Mouse (Mus musculus) layer of hippocampus, adult 8-10 months (tissue): ENCODE results near the gene Nrarp. TPM values are rescaled to one million over a fixed set of nuclear protein-coding genes. Genes with fewer than 3 reads are reported as not detected.

Source experiments
- DNase-seq, 2 experiments: peaks; one replicate each; pipeline ENCODE4 v3.0.0; 2022; ENCODE audit warnings: low spot score in 2 of 2
- total RNA-seq, 4 experiments: library from RNA; stranded (reverse); gene quantifications; 2 replicates each; pipeline ENCODE4 v1.2.4; 2022

Gene Nrarp
- total RNA-seq, 4 experiments from 2014 or later, result 16.9 to 20.4 (median 19.5) TPM

- no peak for DNase-seq
These were observed 5.5 kb upstream of the Nrarp start for GRCm38 (mm10) chr2:25174866-25175689.

GRCm38 (mm10) chr2:25175690-25176078 lies 4.9 kb upstream of the Nrarp start:
- DNase-seq, result peak in 1 of 2 experiments; percentile 5

- DNase-seq, result peak in 1 of 2 experiments; percentile 10
These were observed 4.0 kb upstream of the Nrarp start for GRCm38 (mm10) chr2:25176573-25176972.

- peak in 1 of 2 experiments; percentile 5 for DNase-seq
These were observed 3.5 kb upstream of the Nrarp start for GRCm38 (mm10) chr2:25177076-25177475.

- peak; percentile 35 to 39 for DNase-seq
These were observed 2.9 kb upstream of the Nrarp start for GRCm38 (mm10) chr2:25177685-25178084.

GRCm38 (mm10) chr2:25178285-25178972 lies 2.1 kb upstream of the Nrarp start:
- DNase-seq, result peak; percentile 52 to 54

GRCm38 (mm10) chr2:25179566-25180217 lies 866 bp upstream of the Nrarp start:
- DNase-seq, result peak in 1 of 2 experiments; percentile 6

- DNase-seq, result peak in 1 of 2 experiments; percentile 17
These were observed 674 bp downstream of the Nrarp start for GRCm38 (mm10) chr2:25180973-25181890.

- DNase-seq, result no peak
These were observed 1.4 kb downstream of the Nrarp start for GRCm38 (mm10) chr2:25181891-25182397.

GRCm38 (mm10) chr2:25182664-25183063 lies 2.1 kb downstream of the Nrarp start:
- no peak for DNase-seq

GRCm38 (mm10) chr2:25183336-25183735 lies 2.8 kb downstream of the Nrarp start:
- no peak for DNase-seq

GRCm38 (mm10) chr2:25184496-25184895 lies 3.9 kb downstream of the Nrarp start:
- DNase-seq, result no peak

- DNase-seq, result no peak
These were observed 5.3 kb downstream of the Nrarp start for GRCm38 (mm10) chr2:25185625-25186574.

- no peak for DNase-seq
These were observed 6.0 kb downstream of the Nrarp start for GRCm38 (mm10) chr2:25186575-25186930.

GRCm38 (mm10) chr2:25187841-25188240 lies 7.3 kb downstream of the Nrarp start:
- DNase-seq, result no peak

GRCm38 (mm10) chr2:25193330-25193770 lies 12.8 kb downstream of the Nrarp start:
- peak; percentile 71 to 79 for DNase-seq

GRCm38 (mm10) chr2:25194006-25194405 lies 13.4 kb downstream of the Nrarp start:
- DNase-seq, result no peak

- DNase-seq, result no peak
These were observed 14.1 kb downstream of the Nrarp start for GRCm38 (mm10) chr2:25194486-25195171.
